Mouse (Mus musculus): Measurements from ENCODE around the gene Fam110a. TPM values are rescaled to one million over a fixed set of nuclear protein-coding genes. Genes with fewer than 3 reads are reported as not detected.

The Fam110a gene
- polyA plus RNA-seq, 1 experiment: 24.3 TPM

DNA sequence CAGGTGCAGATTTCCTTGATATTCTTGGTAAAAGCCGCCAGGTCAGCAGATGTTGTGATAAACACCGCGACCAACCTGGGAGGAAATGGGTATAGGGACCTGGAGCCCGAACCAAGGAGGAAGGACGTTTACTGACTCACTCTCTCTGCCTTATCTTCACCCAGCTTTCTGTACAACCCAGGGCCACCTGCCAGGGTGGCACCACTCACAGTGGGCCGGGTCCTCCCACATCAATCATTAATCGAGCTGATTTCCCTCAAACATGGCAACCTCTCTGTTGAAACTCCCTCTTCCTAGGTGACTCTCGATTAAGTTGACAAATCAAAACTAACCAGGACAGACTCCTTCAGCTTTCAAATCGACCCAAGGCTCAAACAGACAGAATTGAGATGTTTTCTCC lies 30.2 kb upstream of the Fam110a start:
- peaks cover 33% of the 10 kb centered on the region for H3K27me3 ChIP-seq (ENCODE audit: control insufficient read depth, insufficient read depth, insufficient read length)
- no peak overlapping the region for H3K4me3 ChIP-seq (ENCODE audit: insufficient read depth, poor library complexity, severe bottlenecking)
- no peak overlapping the region for H3ac ChIP-seq (ENCODE audit: control insufficient read depth, insufficient read length, low read depth)
- TF ChIP-seq CEBPB (IDR thresholded peaks at IDR 0.05; ENCODE audit: low read depth): no peak
- H3K79me3 ChIP-seq (ENCODE audit: low read depth): no peaks in the 10 kb centered on the region
- H3K36me3 ChIP-seq (ENCODE audit: control insufficient read depth, insufficient read depth): no peaks in the 10 kb centered on the region
- H3K79me2 ChIP-seq (ENCODE audit: control insufficient read depth, insufficient read depth): no peaks in the 10 kb centered on the region

DNA sequence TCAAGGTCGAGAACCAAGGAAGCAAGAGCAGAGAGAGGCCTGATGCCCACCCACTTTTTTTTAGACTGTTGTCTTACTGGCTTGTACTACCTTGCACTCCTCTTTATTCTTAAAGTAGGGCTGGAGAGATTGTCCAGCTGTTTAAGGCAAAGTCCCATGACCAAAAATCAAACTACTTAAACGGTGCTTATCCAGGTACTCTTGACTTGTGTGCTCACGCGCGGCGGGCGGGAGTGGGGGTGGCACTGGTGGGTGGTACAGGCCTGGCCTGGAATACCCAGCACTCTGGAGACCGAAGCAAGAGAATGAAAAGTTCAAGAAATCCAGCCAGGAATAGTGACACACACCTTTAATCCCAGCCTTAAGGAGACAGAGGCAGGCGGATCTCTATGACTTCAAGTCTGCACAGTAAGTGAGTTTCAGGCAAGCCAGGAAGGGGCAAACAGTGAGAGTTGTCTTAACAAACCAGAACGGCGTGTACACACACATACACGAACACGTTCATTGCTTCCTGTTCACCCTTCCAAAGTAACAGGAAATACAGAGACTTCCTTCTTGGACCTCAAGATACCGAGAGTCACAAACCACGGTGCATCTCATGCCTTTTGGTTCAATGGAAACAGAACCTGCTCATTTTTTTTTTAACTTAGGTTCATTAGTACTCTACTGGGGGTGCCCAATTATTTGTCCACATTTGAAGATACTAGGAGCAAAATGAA lies 29.2 kb upstream of the Fam110a start:
- Histone ChIP-seq H3ac (ENCODE audit: control insufficient read depth, insufficient read length, low read depth) (no peak overlapping the region), H3K4me3 (ENCODE audit: insufficient read depth, poor library complexity, severe bottlenecking) (no peak overlapping the region), H3K36me3 (ENCODE audit: control insufficient read depth, insufficient read depth) (no peaks in the 10 kb centered on the region), H3K79me3 (ENCODE audit: low read depth) (no peaks in the 10 kb centered on the region), H3K79me2 (ENCODE audit: control insufficient read depth, insufficient read depth) (no peaks in the 10 kb centered on the region), H3K27me3 (ENCODE audit: control insufficient read depth, insufficient read depth, insufficient read length) (peaks cover 37% of the 10 kb centered on the region)
- TF ChIP-seq USF1 (IDR thresholded peaks at IDR 0.05; ENCODE audit: low read depth): no peak
- TF ChIP-seq MYOG (IDR thresholded peaks at IDR 0.05; ENCODE audit: control insufficient read depth, extremely low read depth, insufficient read length): no peak
- TF ChIP-seq CEBPB (IDR thresholded peaks at IDR 0.05; ENCODE audit: low read depth): no peak
- TF ChIP-seq MYOD1 (IDR thresholded peaks at IDR 0.05; ENCODE audit: control insufficient read depth, insufficient read length, low read depth): no peak
- no peak for TF ChIP-seq MAX (IDR thresholded peaks at IDR 0.05)

DNA sequence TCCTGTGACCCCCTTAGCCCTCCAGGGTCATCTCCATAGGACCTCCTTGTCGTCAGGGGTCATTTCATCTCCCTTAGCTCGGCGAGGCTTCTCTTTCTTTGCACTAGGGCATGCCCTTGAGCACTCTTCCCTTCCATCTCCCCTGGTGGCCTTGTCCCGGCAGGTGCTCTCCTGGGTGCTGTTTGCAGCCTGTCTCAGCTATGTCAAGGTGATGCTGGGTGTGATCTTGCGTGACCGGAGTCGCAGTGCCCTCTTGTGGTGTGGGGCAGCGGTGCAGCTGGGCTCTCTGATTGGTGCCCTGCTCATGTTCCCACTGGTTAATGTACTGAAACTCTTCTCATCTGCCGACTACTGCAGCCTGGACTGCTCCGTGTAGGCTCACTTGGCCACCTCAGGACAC lies 27.8 kb upstream of the Fam110a start:
- no peaks in the 10 kb centered on the region for H3K79me3 ChIP-seq (ENCODE audit: low read depth)
- H3K4me3 ChIP-seq (ENCODE audit: insufficient read depth, poor library complexity, severe bottlenecking): no peak overlapping the region
- no peaks in the 10 kb centered on the region for H3K36me3 ChIP-seq (ENCODE audit: control insufficient read depth, insufficient read depth)
- no peak overlapping the region for H3ac ChIP-seq (ENCODE audit: control insufficient read depth, insufficient read length, low read depth)
- no peak for TF ChIP-seq CEBPB (IDR thresholded peaks at IDR 0.05; ENCODE audit: low read depth)
- TF ChIP-seq FOSL1 (IDR thresholded peaks at IDR 0.05; ENCODE audit: insufficient read depth, low read length, poor library complexity, severe bottlenecking): no peak
- TF ChIP-seq CTCF (IDR thresholded peaks at IDR 0.05; ENCODE audit: control insufficient read depth, insufficient read depth, insufficient read length): peak; percentile 58
- H3K27me3 ChIP-seq (ENCODE audit: control insufficient read depth, insufficient read depth, insufficient read length): peaks cover 37% of the 10 kb centered on the region
- H3K79me2 ChIP-seq (ENCODE audit: control insufficient read depth, insufficient read depth): no peaks in the 10 kb centered on the region

DNA sequence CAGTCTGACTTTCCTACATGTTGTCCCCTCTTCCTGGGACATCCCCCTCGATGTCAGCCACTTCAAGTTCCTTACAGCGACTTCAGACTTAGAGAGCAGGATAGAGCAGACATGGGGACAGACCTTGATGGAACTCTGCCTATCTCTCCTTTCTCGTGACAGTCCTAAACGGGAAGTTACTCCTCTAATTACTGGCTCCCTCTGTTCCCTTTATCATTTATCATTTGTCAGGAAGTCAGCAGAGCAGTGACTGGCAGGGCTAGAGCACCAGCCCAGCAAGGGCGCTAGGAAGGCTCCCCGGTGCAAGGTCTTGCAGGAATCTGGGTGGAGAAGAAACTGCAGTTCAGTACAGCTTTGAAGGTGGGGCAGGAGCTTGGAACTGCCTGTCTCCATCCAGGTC lies 22.5 kb upstream of the Fam110a start:
- H3K27me3 ChIP-seq (ENCODE audit: control insufficient read depth, insufficient read depth, insufficient read length): peaks cover 58% of the 10 kb centered on the region

DNA sequence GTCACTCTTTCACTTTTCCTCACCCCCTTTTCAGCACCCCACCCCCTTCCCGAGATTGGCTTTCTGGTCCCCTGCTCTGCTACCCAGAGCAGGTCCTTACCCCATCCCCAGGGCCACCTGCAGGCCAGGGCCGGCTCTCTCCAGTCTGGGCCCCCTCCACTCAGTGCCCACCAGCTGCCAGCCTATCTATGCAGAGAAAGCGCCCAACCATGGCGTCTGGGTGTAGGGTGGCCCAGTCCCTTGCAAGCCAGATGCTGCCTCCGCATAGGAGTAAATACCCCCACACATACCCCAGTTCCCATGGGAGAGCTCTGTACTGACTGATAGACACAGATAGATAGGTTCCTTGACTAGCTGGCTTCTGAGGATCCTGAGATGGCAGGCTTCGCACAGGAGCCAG lies 20.7 kb upstream of the Fam110a start:
- Histone ChIP-seq H3K27me3 (ENCODE audit: control insufficient read depth, insufficient read depth, insufficient read length) (peaks cover 52% of the 10 kb centered on the region), H3K79me3 (ENCODE audit: low read depth) (no peaks in the 10 kb centered on the region), H3ac (ENCODE audit: control insufficient read depth, insufficient read length, low read depth) (no peak overlapping the region), H3K4me3 (ENCODE audit: insufficient read depth, poor library complexity, severe bottlenecking) (no peak overlapping the region), H3K79me2 (ENCODE audit: control insufficient read depth, insufficient read depth) (no peaks in the 10 kb centered on the region), H3K36me3 (ENCODE audit: control insufficient read depth, insufficient read depth) (no peaks in the 10 kb centered on the region)
- TF ChIP-seq CEBPB (IDR thresholded peaks at IDR 0.05; ENCODE audit: low read depth) (no peak), CTCF (IDR thresholded peaks at IDR 0.05; ENCODE audit: control insufficient read depth, insufficient read depth, insufficient read length) (no peak), MYOD1 (IDR thresholded peaks at IDR 0.05; ENCODE audit: control insufficient read depth, insufficient read length, low read depth) (no peak), USF1 (IDR thresholded peaks at IDR 0.05; ENCODE audit: low read depth) (no peak), MYOG (IDR thresholded peaks at IDR 0.05; ENCODE audit: control insufficient read depth, extremely low read depth, insufficient read length) (no peak), FOSL1 (IDR thresholded peaks at IDR 0.05; ENCODE audit: insufficient read depth, low read length, poor library complexity, severe bottlenecking) (no peak), MAX (IDR thresholded peaks at IDR 0.05) (no peak)

More for the DNA sequence above, 22.5 kb upstream of the Fam110a start:
- Histone ChIP-seq H3K79me3 (ENCODE audit: low read depth) (no peaks in the 10 kb centered on the region), H3K36me3 (ENCODE audit: control insufficient read depth, insufficient read depth) (no peaks in the 10 kb centered on the region), H3K79me2 (ENCODE audit: control insufficient read depth, insufficient read depth) (no peaks in the 10 kb centered on the region), H3ac (ENCODE audit: control insufficient read depth, insufficient read length, low read depth) (no peak overlapping the region), H3K4me3 (ENCODE audit: insufficient read depth, poor library complexity, severe bottlenecking) (no peak overlapping the region)
- TF ChIP-seq MAX (IDR thresholded peaks at IDR 0.05) (no peak), MYOD1 (IDR thresholded peaks at IDR 0.05; ENCODE audit: control insufficient read depth, insufficient read length, low read depth) (no peak), MYOG (IDR thresholded peaks at IDR 0.05; ENCODE audit: control insufficient read depth, extremely low read depth, insufficient read length) (no peak), CTCF (IDR thresholded peaks at IDR 0.05; ENCODE audit: control insufficient read depth, insufficient read depth, insufficient read length) (no peak), CEBPB (IDR thresholded peaks at IDR 0.05; ENCODE audit: low read depth) (no peak), FOSL1 (IDR thresholded peaks at IDR 0.05; ENCODE audit: insufficient read depth, low read length, poor library complexity, severe bottlenecking) (no peak), USF1 (IDR thresholded peaks at IDR 0.05; ENCODE audit: low read depth) (no peak)

DNA sequence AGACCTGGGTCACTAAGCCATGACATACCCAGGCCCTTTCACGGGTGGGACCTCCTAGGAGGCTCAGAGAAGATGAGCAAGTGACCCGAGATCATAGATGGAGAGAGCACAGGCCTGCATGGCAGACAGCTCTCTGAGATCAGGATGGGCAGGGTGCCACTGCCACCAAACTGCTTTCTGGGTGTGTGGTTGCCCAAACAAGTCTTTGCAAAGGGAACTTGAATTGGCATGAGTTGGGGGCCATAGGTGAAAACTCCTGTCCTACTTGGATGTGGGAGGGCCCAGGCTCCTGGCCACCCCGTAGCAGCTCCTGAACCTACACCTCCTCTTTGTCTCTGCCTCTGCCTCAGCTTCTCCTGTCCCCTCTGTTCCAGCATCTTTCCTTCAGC lies 20.3 kb upstream of the Fam110a start:
- Histone ChIP-seq H3K36me3 (ENCODE audit: control insufficient read depth, insufficient read depth) (no peaks in the 10 kb centered on the region), H3K27me3 (ENCODE audit: control insufficient read depth, insufficient read depth, insufficient read length) (peaks cover 48% of the 10 kb centered on the region), H3K4me3 (ENCODE audit: insufficient read depth, poor library complexity, severe bottlenecking) (no peak overlapping the region), H3ac (ENCODE audit: control insufficient read depth, insufficient read length, low read depth) (no peak overlapping the region), H3K79me3 (ENCODE audit: low read depth) (no peaks in the 10 kb centered on the region), H3K79me2 (ENCODE audit: control insufficient read depth, insufficient read depth) (no peaks in the 10 kb centered on the region)
- TF ChIP-seq CTCF (IDR thresholded peaks at IDR 0.05; ENCODE audit: control insufficient read depth, insufficient read depth, insufficient read length) (no peak), FOSL1 (IDR thresholded peaks at IDR 0.05; ENCODE audit: insufficient read depth, low read length, poor library complexity, severe bottlenecking) (no peak)

Measured in C2C12 (cell line).